Mouse (Mus musculus): ENCODE data around the gene Serpina3k. TPM values are rescaled to one million over a fixed set of nuclear protein-coding genes. Genes with fewer than 3 reads are reported as not detected.
"Not testable (repeated sequence)": the region's sequence is repeated elsewhere in the genome, so short reads cannot be mapped to it uniquely, and the experiment has no call there.

Gene Serpina3k
- total RNA-seq, 2 experiments from 2014 or later: not detected

GRCm38 (mm10) chr12:104388477-104388876 lies 50.2 kb downstream of the Serpina3k start:
- no peak for DNase-seq (ENCODE audit: low spot score in 2 of 2)

- not testable (repeated sequence) for DNase-seq (ENCODE audit: low spot score in 2 of 2)
Observed at GRCm38 (mm10) chr12:104391057-104391456, 52.8 kb downstream of the Serpina3k start.

Other genes with a start within 250 kb of the Serpina3k start
- not detected for gene Serpina5, start 237.4 kb upstream of the Serpina3k start, total RNA-seq (2021)
- gene Serpina3a, start 225.8 kb upstream of the Serpina3k start, total RNA-seq (2021): not detected
- not detected for gene Serpina3b, start 210.5 kb upstream of the Serpina3k start, total RNA-seq (2021)
- under 1 TPM; 0.20 to 0.25 TPM for gene Serpina3c, start 184.6 kb upstream of the Serpina3k start, total RNA-seq (2021)
- not detected for gene Serpina3f, start 123.9 kb upstream of the Serpina3k start, total RNA-seq (2021)
- 1 to 10 TPM in 1 of 2 experiments, under 1 TPM in 1; 0.78 to 1.2 TPM for gene Serpina3g, start 102.2 kb upstream of the Serpina3k start, total RNA-seq (2021)
- gene Serpina3i, start 75.4 kb upstream of the Serpina3k start, total RNA-seq (2021): not detected
- gene Serpina3j, start 23.9 kb upstream of the Serpina3k start, total RNA-seq (2021): not detected
- gene Serpina3m, start within 50 bp of the Serpina3k start, total RNA-seq (2021): not detected
- 10 to 100 TPM; 23.3 to 28.2 TPM for gene Serpina3n, start 68.2 kb downstream of the Serpina3k start, total RNA-seq (2021)
- not detected for gene Gsc, start 134.8 kb downstream of the Serpina3k start, total RNA-seq (2021)